Mouse (Mus musculus) neural tube, embryonic 14.5 days (tissue): ENCODE measurements at regions not wholly inside any gene's neighbourhood (a gene's known extent, or its start where the extent isn't known, plus 50 kb on each side); places are given as distances from the start of the nearest gene placed in this dataset.
"Not testable (repeated sequence)": the region's sequence is repeated elsewhere in the genome, so short reads cannot be mapped to it uniquely, and the experiment has no call there.

Experiments
- ATAC-seq: fragments of 200-750 bp; cut with Nextera tagmentation; 2 replicates; pipeline ENCODE4 v1.8.0; 2017; ENCODE audit warnings: low read depth, mild to moderate bottlenecking, moderate TSS enrichment, moderate library complexity
- H3K27ac ChIP-seq: fragments of 300-500 bp; sonication (generic); 2 replicates; pipeline ENCODE4 v1.5.1; 2014; ENCODE audit warnings: low read depth, mild to moderate bottlenecking, control low read depth, low read length, moderate library complexity, mixed read lengths
- H3K27me3 ChIP-seq: fragments of 300-500 bp; sonication (generic); 2 replicates; pipeline ENCODE4 v1.6.1; 2014; ENCODE audit warnings: low read length; ENCODE audit not compliant: control insufficient read depth, insufficient read depth
- H3K36me3 ChIP-seq: fragments of 300-500 bp; sonication (generic); 2 replicates; pipeline ENCODE4 v1.6.1; 2014; ENCODE audit warnings: low read length, mixed read lengths; ENCODE audit not compliant: control insufficient read depth, insufficient read depth
- H3K4me1 ChIP-seq: fragments of 300-500 bp; sonication (generic); 2 replicates; pipeline ENCODE4 v1.6.1; 2014; ENCODE audit warnings: low read length; ENCODE audit not compliant: control insufficient read depth, insufficient read depth
- H3K4me2 ChIP-seq: fragments of 300-500 bp; sonication (generic); 2 replicates; pipeline ENCODE4 v1.6.1; 2014; ENCODE audit warnings: mild to moderate bottlenecking, low read depth, low read length, control low read depth
- H3K4me3 ChIP-seq: fragments of 300-500 bp; sonication (generic); 2 replicates; pipeline ENCODE4 v1.5.1; 2014; ENCODE audit warnings: low read depth, low read length, control low read depth, mixed read lengths
- H3K9ac ChIP-seq: fragments of 300-500 bp; sonication (generic); replicated peaks from 2 replicates; pipeline ENCODE4 v1.6.1; 2014; ENCODE audit warnings: low read depth, mild to moderate bottlenecking, control low read depth, low read length, mixed read lengths
- H3K9me3 ChIP-seq: fragments of 300-500 bp; sonication (generic); 2 replicates; pipeline ENCODE4 v1.6.1; 2016; ENCODE audit warnings: low read length; ENCODE audit not compliant: control insufficient read depth
- WGBS: fragments of 180-500 bp; shearing (Covaris S2); extraction: QIAGEN DNeasy Blood & Tissue Kit; methylation state at CpG from one replicate; pipeline ENCODE4 v1.1.7; 2014; 5-methylcytosine and 5-hydroxymethylcytosine counted together

DNA sequence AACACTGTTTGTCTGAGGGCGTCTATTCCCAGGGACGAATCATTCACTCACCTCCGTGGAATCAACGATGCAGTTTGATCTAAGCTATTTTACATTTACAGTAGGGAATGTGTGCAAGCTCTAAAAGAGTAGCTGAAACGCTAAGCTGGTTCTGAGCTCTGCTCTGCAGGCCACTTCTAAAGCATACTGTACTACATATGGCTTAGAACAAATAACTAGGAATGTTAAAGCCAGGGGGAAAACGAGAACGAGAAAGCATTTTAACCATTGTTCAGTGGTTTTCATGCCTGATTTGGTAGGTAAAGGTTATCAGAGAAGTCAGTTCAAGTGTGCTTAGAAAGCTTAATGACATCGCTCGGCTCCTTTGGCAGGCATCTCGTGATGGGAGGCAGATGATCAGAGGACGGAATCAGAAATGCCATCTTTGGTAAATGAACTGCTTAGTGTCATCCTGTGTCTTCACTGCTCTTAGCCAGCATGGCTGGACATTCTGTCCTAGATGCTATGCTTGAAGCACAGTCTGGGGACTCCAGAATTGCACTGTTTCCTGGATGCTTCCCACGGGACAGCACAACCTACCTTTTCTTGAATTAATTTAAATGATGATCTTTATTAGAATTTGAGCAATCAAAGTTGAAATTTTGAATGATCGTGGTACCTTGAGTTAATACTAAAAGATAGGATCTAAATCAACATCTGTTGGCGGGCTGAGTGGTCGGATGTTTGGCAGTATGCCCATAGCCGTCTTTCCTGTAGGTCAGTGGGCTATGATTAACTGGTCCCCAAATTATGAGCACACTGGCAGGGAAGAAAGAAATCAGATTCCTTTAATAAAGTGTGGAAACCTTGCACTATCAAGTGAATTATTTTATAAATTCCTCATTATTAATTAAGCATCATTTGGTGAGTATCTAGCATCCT, 495.2 kb downstream of the Hace1 start:
- H3K9me3 ChIP-seq = no peaks in the 10 kb centered on the region
- no peaks in the 10 kb centered on the region for H3K36me3 ChIP-seq
- 53% methylated on average over 16 of the region's 16 CpGs for WGBS
- H3K27me3 ChIP-seq = no peaks in the 10 kb centered on the region
- ATAC-seq = peak; percentile 26; the same call in 1 of the 2 replicates
- peak overlapping the region; percentile 52; the same call in 1 of the 2 replicates for H3K27ac ChIP-seq
- H3K4me1 ChIP-seq = peaks cover 6% of the 10 kb centered on the region; the same call in 1 of the 2 replicates
- no peak overlapping the region for H3K4me3 ChIP-seq
- H3K9ac ChIP-seq = no peak overlapping the region
- no peak overlapping the region for H3K4me2 ChIP-seq

DNA sequence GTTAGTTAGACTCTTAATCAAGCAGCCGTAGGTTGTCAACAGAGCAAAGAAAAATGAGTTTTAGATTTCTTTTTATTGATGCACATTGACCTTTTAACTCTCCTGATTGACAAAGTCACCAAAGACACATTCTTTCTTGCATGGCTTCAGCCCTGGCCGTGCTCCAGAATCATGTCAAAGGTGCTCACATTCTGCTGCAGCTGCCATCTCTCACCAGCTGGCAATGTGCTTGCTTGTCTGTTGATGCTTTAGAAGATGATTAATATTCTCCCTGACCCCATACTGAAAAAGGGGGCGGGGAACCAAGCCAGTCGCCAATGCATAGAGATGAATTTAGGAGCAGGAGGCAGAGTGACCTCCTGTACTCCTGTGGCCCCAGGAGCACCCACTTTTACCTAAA, 510.1 kb downstream of the Hace1 start:
- Histone ChIP-seq H3K9me3 (no peaks in the 10 kb centered on the region), H3K4me1 (no peaks in the 10 kb centered on the region), H3K4me3 (no peak overlapping the region), H3K4me2 (no peak overlapping the region), H3K9ac (no peak overlapping the region), H3K27ac (no peak overlapping the region), H3K36me3 (no peaks in the 10 kb centered on the region), H3K27me3 (no peaks in the 10 kb centered on the region)
- WGBS = 43% methylated on average over 4 of the region's 4 CpGs
- no peak for ATAC-seq

DNA sequence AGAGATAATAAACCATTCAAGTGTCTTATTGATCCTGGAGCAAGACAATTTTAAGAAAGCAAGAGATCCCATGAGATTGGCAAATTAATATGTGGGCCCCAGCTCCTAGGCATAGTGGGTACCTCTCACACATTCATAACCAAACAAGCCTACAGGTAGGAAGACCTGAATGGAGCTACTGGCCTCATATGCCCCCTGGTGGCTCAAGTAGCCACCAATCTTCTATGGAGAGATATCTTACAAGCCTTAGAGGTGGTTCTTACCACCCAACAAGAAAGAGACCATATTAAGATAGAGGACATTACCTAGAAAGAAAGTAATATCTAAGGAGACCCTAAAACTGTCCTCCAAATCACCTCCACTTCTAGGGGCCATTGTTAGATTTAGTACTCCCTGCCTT, 523.2 kb downstream of the Hace1 start:
- Histone ChIP-seq H3K36me3 (no peaks in the 10 kb centered on the region), H3K4me2 (no peak overlapping the region), H3K9me3 (no peaks in the 10 kb centered on the region), H3K9ac (no peak overlapping the region), H3K27me3 (no peaks in the 10 kb centered on the region), H3K27ac (no peak overlapping the region), H3K4me1 (no peaks in the 10 kb centered on the region), H3K4me3 (no peak overlapping the region)
- no peak for ATAC-seq

DNA sequence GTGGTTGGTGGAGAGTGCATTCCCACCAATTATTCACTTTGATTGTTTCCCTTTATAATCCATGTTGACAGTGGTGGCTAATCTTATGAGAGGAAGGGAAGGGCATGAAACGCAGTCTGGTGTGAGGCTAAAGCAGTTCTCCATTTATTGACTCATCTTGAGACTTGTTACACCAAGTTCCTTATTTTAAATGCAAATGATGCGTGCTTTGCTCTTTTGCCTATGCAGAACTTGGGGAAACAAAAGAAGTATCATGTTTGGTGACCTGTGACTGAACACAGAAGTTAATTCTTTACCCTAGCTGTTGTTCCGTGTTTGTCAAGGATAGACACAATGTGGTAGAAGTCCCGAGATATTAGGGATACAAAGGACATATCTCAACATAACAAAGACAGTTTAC, 531.2 kb downstream of the Hace1 start:
- 48% methylated on average over 4 of the region's 4 CpGs for WGBS
- H3K4me1 ChIP-seq = no peaks in the 10 kb centered on the region
- ATAC-seq = no peak

DNA sequence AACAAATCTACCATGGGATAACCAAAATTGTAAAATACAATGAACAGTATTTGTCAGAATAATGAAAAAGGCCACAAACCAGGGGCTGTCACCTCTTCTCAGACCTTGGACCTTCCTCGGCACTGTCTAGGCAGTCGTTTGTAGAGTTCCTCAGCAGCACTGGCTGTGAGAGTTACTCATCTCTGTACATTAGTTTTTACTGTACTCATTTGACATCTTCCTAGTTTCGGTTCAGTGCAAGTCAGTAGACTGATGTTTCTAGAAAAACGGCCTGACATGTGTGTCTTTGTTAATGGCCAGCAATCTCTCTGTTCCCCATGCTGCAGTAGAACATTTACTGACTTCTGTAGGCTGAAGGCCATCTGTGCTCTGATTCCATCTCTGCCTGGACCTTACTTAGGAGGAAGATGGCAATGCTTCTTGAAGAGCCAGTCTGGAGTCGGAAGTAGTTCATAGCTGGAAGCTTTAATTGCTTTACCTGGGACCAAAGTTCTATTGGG, 537.1 kb downstream of the Hace1 start:
- Histone ChIP-seq H3K36me3 (no peaks in the 10 kb centered on the region), H3K27ac (no peak overlapping the region), H3K4me2 (no peak overlapping the region), H3K4me3 (no peak overlapping the region), H3K27me3 (no peaks in the 10 kb centered on the region), H3K9ac (no peak overlapping the region), H3K4me1 (no peaks in the 10 kb centered on the region), H3K9me3 (no peaks in the 10 kb centered on the region)
- no peak for ATAC-seq
- 91% methylated on average over 5 of the region's 5 CpGs for WGBS

More for the DNA sequence above, 531.2 kb downstream of the Hace1 start:
- no peaks in the 10 kb centered on the region for H3K9me3 ChIP-seq
- no peak overlapping the region for H3K9ac ChIP-seq
- no peak overlapping the region for H3K4me3 ChIP-seq
- no peak overlapping the region for H3K4me2 ChIP-seq
- no peaks in the 10 kb centered on the region for H3K27me3 ChIP-seq
- no peak overlapping the region for H3K27ac ChIP-seq
- H3K36me3 ChIP-seq = no peaks in the 10 kb centered on the region

- ATAC-seq, H3K4me3 ChIP-seq, H3K36me3 ChIP-seq, H3K9ac ChIP-seq, H3K9me3 ChIP-seq, H3K4me2 ChIP-seq, H3K4me1 ChIP-seq, H3K27me3 ChIP-seq, H3K27ac ChIP-seq: not testable (repeated sequence)
- 75% methylated on average over 1 of the region's 2 CpGs for WGBS
Measured at GRCm38 (mm10) chr10:46122409-46122808, 544.8 kb downstream of the Hace1 start.

DNA sequence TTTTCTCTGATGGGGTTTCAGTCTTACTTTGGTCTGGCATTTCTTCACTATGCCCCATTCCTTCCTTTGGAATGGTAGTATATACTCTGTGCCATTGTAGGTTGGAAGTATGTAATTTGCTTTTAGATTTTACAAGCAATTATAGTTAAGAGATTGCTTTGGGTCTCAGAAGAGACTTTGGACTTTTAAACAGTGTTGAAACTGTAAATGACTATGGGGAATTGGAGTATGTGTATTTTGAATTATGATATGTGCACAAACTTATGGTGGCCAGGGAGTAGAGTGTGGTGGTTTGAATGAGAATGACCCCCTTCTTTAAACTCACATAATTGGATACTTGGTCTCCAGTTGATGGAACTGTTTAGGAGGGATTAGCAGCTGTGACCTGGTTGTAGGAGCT, 546.2 kb downstream of the Hace1 start:
- Histone ChIP-seq H3K4me1 (no peaks in the 10 kb centered on the region), H3K27ac (no peak overlapping the region), H3K4me2 (no peak overlapping the region), H3K9ac (no peak overlapping the region), H3K36me3 (no peaks in the 10 kb centered on the region), H3K4me3 (no peak overlapping the region), H3K27me3 (no peaks in the 10 kb centered on the region), H3K9me3 (no peaks in the 10 kb centered on the region)
- ATAC-seq = no peak

DNA sequence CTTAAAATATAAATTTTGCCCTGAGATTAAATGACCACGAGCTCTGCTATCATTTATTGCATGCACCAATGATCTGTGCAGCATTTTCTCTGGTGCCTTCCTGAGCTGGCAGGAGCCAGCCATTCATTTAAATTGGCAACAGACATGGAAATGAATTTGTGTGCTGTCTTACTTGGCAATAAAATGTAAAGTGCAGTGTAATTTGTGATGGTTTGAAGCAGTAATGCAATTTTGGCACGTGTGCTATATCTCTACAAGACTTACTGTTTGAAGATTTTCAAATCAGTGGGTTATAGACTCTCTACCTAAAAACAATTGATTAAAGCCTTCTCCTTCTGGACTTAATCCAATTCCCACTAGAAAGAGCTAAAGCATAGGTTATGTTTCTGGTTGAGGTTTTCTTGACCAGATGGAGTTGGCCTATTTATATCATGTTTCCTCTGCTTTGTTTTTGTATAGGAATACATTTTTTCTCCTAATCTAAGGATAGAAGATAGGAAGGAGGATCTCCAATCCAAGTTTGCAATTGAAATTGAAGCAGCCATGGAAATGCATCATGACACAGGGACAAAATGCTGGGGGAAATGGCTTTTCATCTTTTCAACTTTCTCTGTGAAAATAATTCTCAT, 557.6 kb downstream of the Hace1 start:
- Histone ChIP-seq H3K9me3 (no peaks in the 10 kb centered on the region), H3K4me3 (no peak overlapping the region), H3K9ac (no peak overlapping the region), H3K4me2 (no peak overlapping the region), H3K27ac (no peak overlapping the region), H3K4me1 (no peaks in the 10 kb centered on the region), H3K36me3 (no peaks in the 10 kb centered on the region), H3K27me3 (no peaks in the 10 kb centered on the region)
- WGBS = 31% methylated on average over 2 of the region's 2 CpGs
- peak; percentile 49; the same call in 1 of the 2 replicates for ATAC-seq

- no peak for ATAC-seq
- Histone ChIP-seq H3K9ac (no peak overlapping the region), H3K36me3 (no peaks in the 10 kb centered on the region), H3K27me3 (no peaks in the 10 kb centered on the region), H3K4me1 (no peaks in the 10 kb centered on the region), H3K4me2 (no peak overlapping the region), H3K4me3 (no peak overlapping the region), H3K27ac (no peak overlapping the region), H3K9me3 (no peaks in the 10 kb centered on the region)
- 68% methylated on average over 2 of the region's 2 CpGs for WGBS
Measured at GRCm38 (mm10) chr10:46174035-46174434, 596.4 kb downstream of the Hace1 start.
